Mouse (Mus musculus): ENCODE results near the gene Grb7. TPM values are rescaled to one million over a fixed set of nuclear protein-coding genes. Genes with fewer than 3 reads are reported as not detected.
A peak's percentile ranks its signal among the peaks of the same experiment; 100 is the strongest.

Grb7 gene
- polyA plus RNA-seq, 1 experiment from 2014 or later = 1.7 TPM

- ChIA-PET CTCF (interaction anchor here (2.3 to 3.1 kb wide), 2 partner anchors 68 to 115 kb away, joined by 8 to 18 read pairs; no protein-coding TSS in a partner anchor), POLR2A (no interaction called here)
- in situ Hi-C loops (cut with MboI; ENCODE audit: low pct_unique_long_range_greater_than_20kb) = no loop called here
- no peak for TF ChIP-seq CTCF (IDR thresholded peaks at IDR 0.05)
- ATAC-seq (peak; percentile 2), DNase-seq (ENCODE audit: low read depth, low spot score) (no peak)
- H3K27me3 ChIP-seq = no peaks in the 10 kb centered on the region
Observed at GRCm38 (mm10) chr11:98456945-98457344, 10.8 kb downstream of the Grb7 start.

- H3K27me3 ChIP-seq = no peaks in the 10 kb centered on the region
- DNase-seq (ENCODE audit: low read depth, low spot score) (peak; percentile 34), ATAC-seq (peak; percentile 56)
- peak; percentile 98 for TF ChIP-seq CTCF (IDR thresholded peaks at IDR 0.05)
- CTCF ChIA-PET = interaction anchor here (0.8 to 3.1 kb wide), 8 partner anchors 9 to 192 kb away, joined by 3 to 18 read pairs (median 5); partner anchors contain the start of gene Mien1
- in situ Hi-C loops (cut with MboI; ENCODE audit: low pct_unique_long_range_greater_than_20kb) = no loop called here
- POLR2A ChIA-PET = interaction anchor here (0.6 kb wide), 2 partner anchors 129 to 1559 kb away, joined by 3 to 5 read pairs; no protein-coding TSS in a partner anchor
Observed at GRCm38 (mm10) chr11:98457367-98458120, 11.3 kb downstream of the Grb7 start.

- in situ Hi-C loops (cut with MboI; ENCODE audit: low pct_unique_long_range_greater_than_20kb) = no loop called here
- H3K27me3 ChIP-seq = no peaks in the 10 kb centered on the region
- CTCF ChIA-PET = interaction anchor here (0.8 to 3.1 kb wide), 8 partner anchors 10 to 192 kb away, joined by 3 to 18 read pairs (median 5); partner anchors contain the start of gene Mien1
- no peak for TF ChIP-seq CTCF (IDR thresholded peaks at IDR 0.05)
- DNase-seq (ENCODE audit: low read depth, low spot score) = no peak
- ATAC-seq = no peak
- POLR2A ChIA-PET = interaction anchor here (0.6 kb wide), 3 partner anchors 86 to 1558 kb away, joined by 3 to 5 read pairs (median 4); no protein-coding TSS in a partner anchor
Observed at GRCm38 (mm10) chr11:98458121-98458990, 12.2 kb downstream of the Grb7 start.

GRCm38 (mm10) chr11:98459071-98459741 is 13.0 kb downstream of the Grb7 start:
- H3K27me3 ChIP-seq = no peaks in the 10 kb centered on the region
- DNase-seq (ENCODE audit: low read depth, low spot score) (no peak), ATAC-seq (no peak)
- CTCF ChIA-PET = interaction anchor here (1.3 to 3.1 kb wide), 4 partner anchors 20 to 193 kb away, joined by 4 to 18 read pairs (median 8); partner anchors contain the start of gene Mien1
- TF ChIP-seq CTCF (IDR thresholded peaks at IDR 0.05) = no peak
- POLR2A ChIA-PET = no interaction called here
- in situ Hi-C loops (cut with MboI; ENCODE audit: low pct_unique_long_range_greater_than_20kb) = no loop called here

GRCm38 (mm10) chr11:98459860-98460259 is 13.7 kb downstream of the Grb7 start:
- no peaks in the 10 kb centered on the region for H3K27me3 ChIP-seq
- TF ChIP-seq CTCF (IDR thresholded peaks at IDR 0.05) = no peak
- ATAC-seq (no peak), DNase-seq (ENCODE audit: low read depth, low spot score) (no peak)
- in situ Hi-C loops (cut with MboI; ENCODE audit: low pct_unique_long_range_greater_than_20kb) = loop anchor here (5.0 kb wide), 1 partner anchor 193 kb away; no protein-coding TSS in a partner anchor
- POLR2A ChIA-PET = no interaction called here
- CTCF ChIA-PET = no interaction called here

- peaks cover 10% of the 10 kb centered on the region for H3K27me3 ChIP-seq
- no peak for TF ChIP-seq CTCF (IDR thresholded peaks at IDR 0.05)
- ATAC-seq (no peak), DNase-seq (ENCODE audit: low read depth, low spot score) (no peak)
- CTCF ChIA-PET = no interaction called here
- POLR2A ChIA-PET = no interaction called here
- in situ Hi-C loops (cut with MboI; ENCODE audit: low pct_unique_long_range_greater_than_20kb) = loop anchor here (5.0 kb wide), 1 partner anchor 194 kb away; no protein-coding TSS in a partner anchor
Observed at GRCm38 (mm10) chr11:98461109-98461720, 15.0 kb downstream of the Grb7 start.

GRCm38 (mm10) chr11:98462255-98462654 is 16.1 kb downstream of the Grb7 start:
- in situ Hi-C loops (cut with MboI; ENCODE audit: low pct_unique_long_range_greater_than_20kb) = loop anchor here (5.0 kb wide), 1 partner anchor 195 kb away; no protein-coding TSS in a partner anchor
- H3K27me3 ChIP-seq = peaks cover 19% of the 10 kb centered on the region
- ChIA-PET CTCF (no interaction called here), POLR2A (no interaction called here)
- no peak for DNase-seq (ENCODE audit: low read depth, low spot score)
- no peak for TF ChIP-seq CTCF (IDR thresholded peaks at IDR 0.05)
- ATAC-seq = no peak

- CTCF ChIA-PET = interaction anchor here (0.8 kb wide), 1 partner anchor 10 kb away, joined by 3 read pairs; no protein-coding TSS in a partner anchor
- ATAC-seq (no peak), DNase-seq (ENCODE audit: low read depth, low spot score) (no peak)
- in situ Hi-C loops (cut with MboI; ENCODE audit: low pct_unique_long_range_greater_than_20kb) = loop anchor here (5.0 kb wide), 1 partner anchor 197 kb away; no protein-coding TSS in a partner anchor
- peaks cover 28% of the 10 kb centered on the region for H3K27me3 ChIP-seq
- TF ChIP-seq CTCF (IDR thresholded peaks at IDR 0.05) = no peak
- POLR2A ChIA-PET = no interaction called here
Observed at GRCm38 (mm10) chr11:98463911-98464310, 17.7 kb downstream of the Grb7 start.

- TF ChIP-seq CTCF (IDR thresholded peaks at IDR 0.05) = no peak
- DNase-seq (ENCODE audit: low read depth, low spot score) (no peak), ATAC-seq (no peak)
- ChIA-PET CTCF (no interaction called here), POLR2A (no interaction called here)
- peaks cover 34% of the 10 kb centered on the region for H3K27me3 ChIP-seq
- in situ Hi-C loops (cut with MboI; ENCODE audit: low pct_unique_long_range_greater_than_20kb) = loop anchor here (5.0 kb wide), 1 partner anchor 197 kb away; no protein-coding TSS in a partner anchor
Observed at GRCm38 (mm10) chr11:98464516-98464915, 18.3 kb downstream of the Grb7 start.

Data from Patski (cell line).